Mouse (Mus musculus): ENCODE measurements around the gene Zhx3. TPM values are rescaled to one million over a fixed set of nuclear protein-coding genes. Genes with fewer than 3 reads are reported as not detected.
A peak's percentile ranks its signal among the peaks of the same experiment; 100 is the strongest.

The Zhx3 gene
- polyA plus RNA-seq, 1 experiment = 0.04 TPM

DNA sequence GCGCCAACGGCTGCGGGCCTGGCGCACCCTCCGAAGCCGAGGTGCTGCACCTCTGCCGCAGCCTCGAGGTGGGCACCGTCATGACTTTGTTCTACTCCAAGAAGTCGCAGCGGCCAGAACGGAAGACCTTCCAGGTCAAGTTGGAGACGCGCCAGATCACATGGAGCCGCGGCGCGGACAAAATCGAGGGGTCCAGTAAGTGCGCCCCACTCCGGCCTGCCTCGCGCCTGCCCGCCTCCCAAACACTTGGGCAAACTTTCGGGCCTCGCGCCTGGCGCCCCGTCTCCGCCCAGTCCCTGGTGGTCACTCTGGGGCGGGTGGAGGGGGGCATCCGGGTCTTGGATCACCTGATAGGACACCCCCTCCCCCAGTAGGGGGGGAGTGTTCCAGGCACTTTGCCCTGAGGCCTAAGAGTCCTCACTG, 140.9 kb downstream of the Zhx3 start:
- H3K36me3 ChIP-seq (ENCODE audit: control insufficient read depth) = no peaks in the 10 kb centered on the region; the same call in 1 of the 2 replicates
- no peaks in the 10 kb centered on the region for H3K9me3 ChIP-seq (ENCODE audit: control insufficient read depth, low read length)
- peak overlapping the region; percentile 77 for H3K4me3 ChIP-seq (replicated peaks)
- H3K27me3 ChIP-seq (ENCODE audit: control insufficient read depth) = peaks cover 53% of the 10 kb centered on the region
- TF ChIP-seq TAL1 (IDR thresholded peaks at IDR 0.05; ENCODE audit: low read length) (no peak), GATA1 (IDR thresholded peaks at IDR 0.05; ENCODE audit: low read length) (no peak)
- peaks cover 24% of the 10 kb centered on the region for H3K4me1 ChIP-seq (ENCODE audit: control insufficient read depth)

DNA sequence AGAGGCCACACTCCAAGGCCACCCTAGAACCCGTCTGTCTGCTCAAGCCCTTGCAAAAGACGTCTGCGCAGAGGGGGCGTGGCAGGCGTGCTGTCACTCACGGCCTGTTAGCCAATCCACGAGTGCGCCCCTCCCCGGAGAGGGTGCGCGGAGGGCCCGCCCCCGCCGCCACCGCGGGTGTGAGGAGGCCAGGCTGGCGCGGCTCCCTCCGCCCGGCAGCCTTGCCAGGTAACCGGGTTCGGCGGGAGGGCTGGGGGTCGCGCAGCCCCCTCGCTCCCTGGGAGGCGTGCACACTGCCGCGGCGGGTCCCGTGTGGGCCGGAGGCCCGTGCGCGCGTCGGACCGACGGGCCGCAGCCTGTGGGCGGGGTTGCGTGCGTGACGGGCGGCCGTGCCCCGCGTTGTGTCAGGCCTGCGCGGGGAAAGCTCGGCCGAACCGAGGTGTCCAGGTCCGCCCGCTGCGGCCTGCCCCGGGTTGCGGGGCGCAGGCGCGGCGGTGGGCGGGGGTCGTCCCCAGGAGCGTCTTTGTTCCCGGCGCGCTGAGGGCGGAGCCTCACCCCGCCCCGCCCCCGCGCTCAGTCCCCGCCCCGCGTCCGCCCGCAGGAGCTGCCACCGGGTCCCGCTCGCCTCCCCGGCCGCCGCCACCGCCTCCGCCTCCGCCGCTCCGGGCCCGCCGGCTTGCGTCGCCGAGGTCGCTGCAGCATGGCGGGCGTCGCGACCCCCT, 141.5 kb downstream of the Zhx3 start, which contains the start of gene Plcg1:
Plcg1 (plus strand) TSS at position 184 of the 722 bp plus-strand sequence.
- TF ChIP-seq TAL1 (IDR thresholded peaks at IDR 0.05; ENCODE audit: low read length) (no peak), GATA1 (IDR thresholded peaks at IDR 0.05; ENCODE audit: low read length) (no peak)
- Histone ChIP-seq H3K4me3 (replicated peaks) (peak within 1 kb of the TSS; percentile 77), H3K4me1 (ENCODE audit: control insufficient read depth) (peaks cover 24% of the 10 kb centered on the region), H3K9me3 (ENCODE audit: control insufficient read depth, low read length) (no peaks in the 10 kb centered on the region), H3K27me3 (ENCODE audit: control insufficient read depth) (peaks cover 53% of the 10 kb centered on the region), H3K36me3 (ENCODE audit: control insufficient read depth) (peaks cover 4% of the 10 kb centered on the region)

DNA sequence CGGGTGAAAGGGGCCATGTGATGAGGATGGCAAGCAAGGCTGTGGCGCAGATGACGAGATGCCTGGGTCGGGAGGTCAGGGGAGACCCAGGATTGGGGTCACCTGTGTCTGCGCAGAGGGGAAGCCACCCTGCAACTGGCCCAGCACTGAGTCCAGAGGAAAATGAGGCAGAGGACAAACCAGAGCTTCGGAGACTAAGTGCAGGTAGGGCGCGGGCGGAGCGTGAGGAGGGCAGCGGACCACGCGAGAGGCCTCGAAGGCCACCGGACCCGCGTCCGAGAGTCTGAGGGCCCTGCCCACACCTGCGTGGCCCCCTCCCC, 142.0 kb downstream of the Zhx3 start:
- Histone ChIP-seq H3K4me3 (replicated peaks) (peak overlapping the region; percentile 77), H3K4me1 (ENCODE audit: control insufficient read depth) (peaks cover 24% of the 10 kb centered on the region), H3K36me3 (ENCODE audit: control insufficient read depth) (peaks cover 6% of the 10 kb centered on the region), H3K27me3 (ENCODE audit: control insufficient read depth) (peaks cover 53% of the 10 kb centered on the region), H3K9me3 (ENCODE audit: control insufficient read depth, low read length) (no peaks in the 10 kb centered on the region)
- TF ChIP-seq TAL1 (IDR thresholded peaks at IDR 0.05; ENCODE audit: low read length) (no peak), GATA1 (IDR thresholded peaks at IDR 0.05; ENCODE audit: low read length) (no peak)

DNA sequence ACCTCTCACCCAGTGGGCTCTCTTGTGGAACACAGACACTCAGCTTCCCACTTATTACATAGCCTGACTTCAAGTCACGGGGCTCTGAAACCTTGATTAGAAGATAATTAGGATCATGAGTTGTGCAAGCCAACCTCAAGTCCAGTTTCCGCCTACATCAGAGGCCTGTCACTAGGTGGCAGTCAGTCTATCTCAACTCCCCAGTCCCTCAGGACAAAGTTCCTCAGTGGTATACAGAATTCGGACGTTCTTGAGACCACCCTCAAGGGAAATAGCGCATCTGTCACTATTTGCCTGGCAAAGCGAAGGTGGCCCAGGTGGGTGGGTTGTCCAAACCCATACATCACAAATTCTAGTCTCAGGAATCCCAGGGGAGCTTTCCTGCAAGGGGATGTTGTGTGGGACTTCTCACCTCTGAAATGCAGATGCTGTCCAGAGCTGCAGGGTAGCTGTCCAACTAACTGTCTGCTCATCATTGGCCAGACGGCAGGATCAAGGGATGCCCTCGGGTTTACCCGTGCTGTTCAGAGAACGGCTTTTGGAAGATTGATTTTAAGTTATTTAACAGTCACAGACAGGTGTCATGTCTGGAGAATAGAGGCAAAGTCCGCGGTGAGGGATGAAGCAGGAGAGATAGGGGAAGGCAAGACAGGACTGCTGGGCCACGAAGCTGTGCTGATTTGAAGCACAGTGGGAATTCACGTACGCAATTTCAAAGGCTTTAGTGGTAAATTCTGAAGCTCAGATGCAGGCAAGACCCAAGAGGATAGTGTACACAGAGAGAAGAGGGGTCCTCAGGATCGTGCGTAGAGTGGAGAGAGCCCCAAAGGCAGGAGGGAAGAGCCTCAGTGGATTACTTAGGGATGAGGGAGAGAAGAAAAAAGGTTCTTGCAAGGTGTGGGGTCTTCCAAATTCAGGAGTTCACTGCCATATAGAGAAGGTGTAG, 142.7 kb downstream of the Zhx3 start:
- Histone ChIP-seq H3K4me1 (ENCODE audit: control insufficient read depth) (peaks cover 24% of the 10 kb centered on the region), H3K4me3 (replicated peaks) (peak overlapping the region; percentile 77), H3K36me3 (ENCODE audit: control insufficient read depth) (peaks cover 13% of the 10 kb centered on the region), H3K27me3 (ENCODE audit: control insufficient read depth) (peaks cover 53% of the 10 kb centered on the region), H3K9me3 (ENCODE audit: control insufficient read depth, low read length) (no peaks in the 10 kb centered on the region)
- no peak for TF ChIP-seq TAL1 (IDR thresholded peaks at IDR 0.05; ENCODE audit: low read length)
- no peak for TF ChIP-seq GATA1 (IDR thresholded peaks at IDR 0.05; ENCODE audit: low read length)

DNA sequence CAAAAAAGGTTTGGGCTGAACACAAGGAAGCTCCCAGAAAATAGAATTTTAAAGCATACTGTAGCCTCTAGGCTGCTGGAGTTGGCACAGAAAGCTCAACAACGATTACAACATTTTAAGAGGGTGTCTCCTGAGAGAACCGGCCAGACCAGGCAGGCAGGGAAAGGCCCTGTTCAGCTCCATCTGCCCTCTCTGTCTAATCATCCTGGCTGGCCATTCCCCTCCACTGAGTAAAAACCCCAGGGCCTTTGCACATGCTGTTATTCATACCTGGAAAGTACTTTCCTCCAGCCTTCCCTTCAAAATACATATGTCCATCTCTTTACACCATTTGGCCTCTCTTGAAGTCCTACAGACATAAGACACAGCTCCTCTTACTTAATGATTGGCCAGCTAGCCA, 143.4 kb downstream of the Zhx3 start:
- H3K4me1 ChIP-seq (ENCODE audit: control insufficient read depth) = peaks cover 24% of the 10 kb centered on the region
- H3K27me3 ChIP-seq (ENCODE audit: control insufficient read depth) = peaks cover 52% of the 10 kb centered on the region
- peaks cover 20% of the 10 kb centered on the region for H3K36me3 ChIP-seq (ENCODE audit: control insufficient read depth)
- H3K4me3 ChIP-seq (replicated peaks) = no peak overlapping the region
- no peaks in the 10 kb centered on the region for H3K9me3 ChIP-seq (ENCODE audit: control insufficient read depth, low read length)
- TF ChIP-seq GATA1 (IDR thresholded peaks at IDR 0.05; ENCODE audit: low read length) (no peak), TAL1 (IDR thresholded peaks at IDR 0.05; ENCODE audit: low read length) (no peak)

DNA sequence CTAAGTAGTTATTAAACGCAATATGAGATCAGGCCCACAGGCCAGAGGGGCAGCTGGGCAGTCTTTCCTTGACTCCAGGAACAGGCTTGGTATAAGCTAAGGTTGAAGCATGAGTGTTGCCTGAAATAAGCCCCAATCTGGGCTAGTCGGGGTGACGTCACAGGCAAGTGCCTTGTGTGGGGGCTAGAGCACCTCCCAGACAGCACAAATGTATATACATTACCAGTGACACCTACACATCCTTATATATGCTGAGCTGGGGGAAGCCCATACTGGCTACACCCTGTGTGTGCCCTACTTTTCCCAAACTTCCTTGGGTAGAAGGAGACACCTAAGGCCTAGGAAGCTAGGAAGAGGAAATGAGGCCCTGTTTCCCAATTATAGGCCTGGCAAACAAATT, 143.8 kb downstream of the Zhx3 start:
- H3K9me3 ChIP-seq (ENCODE audit: control insufficient read depth, low read length) = no peaks in the 10 kb centered on the region
- H3K4me1 ChIP-seq (ENCODE audit: control insufficient read depth) = peaks cover 24% of the 10 kb centered on the region
- peaks cover 48% of the 10 kb centered on the region for H3K27me3 ChIP-seq (ENCODE audit: control insufficient read depth)
- no peak overlapping the region for H3K4me3 ChIP-seq (replicated peaks)
- TF ChIP-seq TAL1 (IDR thresholded peaks at IDR 0.05; ENCODE audit: low read length) (no peak), GATA1 (IDR thresholded peaks at IDR 0.05; ENCODE audit: low read length) (no peak)
- H3K36me3 ChIP-seq (ENCODE audit: control insufficient read depth) = peaks cover 24% of the 10 kb centered on the region

DNA sequence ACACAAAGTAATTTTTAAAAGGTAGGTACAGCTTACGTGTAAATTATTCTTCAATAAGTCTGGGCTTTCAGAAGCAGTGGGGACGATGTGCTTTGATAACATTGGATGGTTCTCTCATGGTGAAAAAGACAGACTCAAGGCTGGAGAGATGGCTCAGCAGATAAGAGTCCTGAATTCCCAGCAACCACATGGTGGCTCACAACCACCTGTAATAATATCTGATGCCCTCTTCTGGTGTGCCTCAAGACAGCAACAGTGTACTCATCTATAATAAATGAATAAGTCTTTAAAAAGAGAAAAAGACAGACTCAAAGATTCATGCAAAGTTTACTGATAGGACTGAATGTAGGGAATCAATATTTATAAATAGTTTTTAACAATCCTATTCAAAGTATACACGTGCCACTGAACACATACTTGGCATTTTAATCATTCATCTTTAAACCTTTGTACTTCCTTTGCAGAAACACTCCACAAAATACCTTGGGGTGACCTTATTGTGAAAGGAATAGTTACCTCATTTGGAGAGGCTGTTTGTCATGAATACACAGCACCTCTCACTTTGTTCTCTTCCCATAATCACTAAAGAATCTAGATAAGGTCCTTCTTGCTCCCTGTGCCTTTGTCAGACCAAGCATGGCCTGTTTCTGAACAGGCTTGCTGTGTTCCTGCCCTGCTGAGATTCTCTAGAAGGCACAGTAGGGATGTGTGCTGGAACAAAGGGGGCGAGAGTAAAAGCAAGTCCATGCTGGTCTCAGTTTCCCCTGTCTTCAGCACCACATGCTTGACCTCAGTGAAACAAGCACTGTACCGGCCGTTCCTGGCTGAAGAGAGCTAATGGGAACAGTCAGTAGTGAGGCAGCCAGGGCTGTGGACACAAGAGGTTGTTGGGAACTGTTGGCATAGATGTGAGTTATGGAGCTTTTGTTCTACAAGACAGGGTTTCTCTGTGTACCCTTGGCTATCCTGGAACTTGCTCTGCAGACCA, 146.6 kb downstream of the Zhx3 start:
- TF ChIP-seq GATA1 (IDR thresholded peaks at IDR 0.05; ENCODE audit: low read length) (peak; percentile 56; the same call in 1 of the 2 replicates), TAL1 (IDR thresholded peaks at IDR 0.05; ENCODE audit: low read length) (no peak)
- Histone ChIP-seq H3K4me1 (ENCODE audit: control insufficient read depth) (peaks cover 12% of the 10 kb centered on the region), H3K36me3 (ENCODE audit: control insufficient read depth) (peaks cover 52% of the 10 kb centered on the region), H3K27me3 (ENCODE audit: control insufficient read depth) (peaks cover 21% of the 10 kb centered on the region), H3K4me3 (replicated peaks) (no peak overlapping the region), H3K9me3 (ENCODE audit: control insufficient read depth, low read length) (no peaks in the 10 kb centered on the region)

DNA sequence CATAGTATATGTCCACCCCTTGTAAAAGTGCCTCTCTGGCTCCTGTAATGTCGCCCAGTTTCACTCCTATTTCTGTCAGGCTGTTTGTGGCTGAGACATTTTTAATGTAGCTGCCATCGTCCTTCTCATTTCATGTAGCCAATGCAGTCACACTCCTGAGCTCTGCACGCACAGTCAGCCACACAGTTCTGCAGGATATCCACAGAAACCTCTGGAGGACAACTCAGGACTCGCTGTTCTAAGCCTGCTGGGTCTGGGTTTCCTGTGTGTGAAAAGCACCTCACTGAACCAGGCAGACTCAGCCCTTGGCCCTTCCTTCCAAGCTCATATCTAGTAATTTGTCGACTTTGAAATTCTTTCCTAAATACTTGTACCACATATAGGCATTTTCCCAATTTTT, 148.3 kb downstream of the Zhx3 start:
- TF ChIP-seq TAL1 (IDR thresholded peaks at IDR 0.05; ENCODE audit: low read length) (no peak), GATA1 (IDR thresholded peaks at IDR 0.05; ENCODE audit: low read length) (no peak)
- no peak overlapping the region for H3K4me3 ChIP-seq (replicated peaks)
- no peaks in the 10 kb centered on the region for H3K4me1 ChIP-seq (ENCODE audit: control insufficient read depth)
- peaks cover 69% of the 10 kb centered on the region for H3K36me3 ChIP-seq (ENCODE audit: control insufficient read depth)
- H3K27me3 ChIP-seq (ENCODE audit: control insufficient read depth) = peaks cover 4% of the 10 kb centered on the region
- no peaks in the 10 kb centered on the region for H3K9me3 ChIP-seq (ENCODE audit: control insufficient read depth, low read length)
